Mouse (Mus musculus) erythroblast, embryonic 14.5 days (primary cell): ENCODE data around the gene St5. TPM values are rescaled to one million over a fixed set of nuclear protein-coding genes. Genes with fewer than 3 reads are reported as not detected.

Experiments used
- H3K27me3 ChIP-seq: 2 replicates; pipeline ENCODE4 v1.6.1; 2012; ENCODE audit warnings: inconsistent platforms; ENCODE audit not compliant: control insufficient read depth
- H3K36me3 ChIP-seq: 2 replicates; pipeline ENCODE4 v1.6.1; 2012; ENCODE audit warnings: mild to moderate bottlenecking, inconsistent platforms; ENCODE audit not compliant: control insufficient read depth
- H3K4me1 ChIP-seq: 2 replicates; pipeline ENCODE4 v1.6.1; 2012; ENCODE audit warnings: inconsistent platforms; ENCODE audit not compliant: control insufficient read depth
- H3K4me3 ChIP-seq: replicated peaks from 2 replicates; pipeline ENCODE3; 2012; ENCODE audit warnings: moderate library complexity, mild to moderate bottlenecking, inconsistent platforms
- H3K9me3 ChIP-seq: 2 replicates; pipeline ENCODE4 v1.6.1; 2012; ENCODE audit warnings: low read length, inconsistent platforms, mixed read lengths; ENCODE audit not compliant: control insufficient read depth
- GATA1 ChIP-seq: IDR thresholded peaks from 2 replicates; pipeline ENCODE4 v1.6.1; 2012; ENCODE audit warnings: low read length, inconsistent platforms, mixed read lengths
- TAL1 ChIP-seq: IDR thresholded peaks from 3 replicates; pipeline ENCODE4 v1.6.1; 2012; ENCODE audit warnings: low read length, inconsistent platforms, mixed read lengths
- polyA plus RNA-seq: library from polyadenylated mRNA; stranded (reverse); fragments of >175 nt; gene quantifications from 2 replicates; pipeline ENCODE4 v1.2.3, GENCODE M21; 2012

The St5 gene
- polyA plus RNA-seq, 1 experiment, result 1.3 TPM

GRCm38 (mm10) chr7:109576321-109577314 lies 126.8 kb downstream of the St5 start:
- no peaks in the 10 kb centered on the region for H3K27me3 ChIP-seq
- TF ChIP-seq TAL1 (no peak), GATA1 (no peak)
- no peaks in the 10 kb centered on the region for H3K9me3 ChIP-seq
- H3K4me3 ChIP-seq, result no peak overlapping the region
- H3K36me3 ChIP-seq, result peaks cover 8% of the 10 kb centered on the region
- peaks cover 2% of the 10 kb centered on the region for H3K4me1 ChIP-seq

- peaks cover 18% of the 10 kb centered on the region for H3K36me3 ChIP-seq
- no peaks in the 10 kb centered on the region for H3K27me3 ChIP-seq
- no peaks in the 10 kb centered on the region for H3K9me3 ChIP-seq
- H3K4me3 ChIP-seq, result no peak overlapping the region
- no peaks in the 10 kb centered on the region; the same call in 1 of the 2 replicates for H3K4me1 ChIP-seq
- TF ChIP-seq GATA1 (no peak), TAL1 (no peak)
These were observed 129.2 kb downstream of the St5 start for GRCm38 (mm10) chr7:109574166-109574565.

DNA sequence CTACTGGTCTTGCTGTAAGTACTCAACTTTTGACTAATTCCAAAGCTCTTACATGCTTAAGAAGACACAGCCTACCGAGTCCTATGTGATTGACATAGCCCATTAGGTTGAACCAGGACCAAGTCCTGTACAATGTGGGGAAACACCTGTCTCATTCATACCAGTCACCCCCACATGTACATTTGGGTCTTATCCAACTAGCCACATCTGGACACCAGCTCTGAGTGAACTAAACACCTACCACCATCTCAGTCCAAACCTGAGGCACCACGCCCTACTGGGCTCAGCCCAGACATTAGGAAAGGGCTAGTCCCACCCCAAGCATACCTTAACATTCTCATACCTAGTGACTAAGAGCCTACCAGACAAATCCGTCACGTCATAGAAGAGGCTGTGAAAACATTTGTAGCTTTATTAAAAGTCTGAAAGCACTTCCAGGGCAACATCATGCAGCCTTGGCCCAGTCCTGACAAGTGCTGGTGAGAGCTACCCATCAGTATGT lies 135.0 kb downstream of the St5 start:
- Histone ChIP-seq H3K4me1 (no peaks in the 10 kb centered on the region; the same call in 1 of the 2 replicates), H3K36me3 (peaks cover 33% of the 10 kb centered on the region), H3K9me3 (no peaks in the 10 kb centered on the region), H3K27me3 (no peaks in the 10 kb centered on the region), H3K4me3 (no peak overlapping the region)
- TF ChIP-seq TAL1 (no peak), GATA1 (no peak)

DNA sequence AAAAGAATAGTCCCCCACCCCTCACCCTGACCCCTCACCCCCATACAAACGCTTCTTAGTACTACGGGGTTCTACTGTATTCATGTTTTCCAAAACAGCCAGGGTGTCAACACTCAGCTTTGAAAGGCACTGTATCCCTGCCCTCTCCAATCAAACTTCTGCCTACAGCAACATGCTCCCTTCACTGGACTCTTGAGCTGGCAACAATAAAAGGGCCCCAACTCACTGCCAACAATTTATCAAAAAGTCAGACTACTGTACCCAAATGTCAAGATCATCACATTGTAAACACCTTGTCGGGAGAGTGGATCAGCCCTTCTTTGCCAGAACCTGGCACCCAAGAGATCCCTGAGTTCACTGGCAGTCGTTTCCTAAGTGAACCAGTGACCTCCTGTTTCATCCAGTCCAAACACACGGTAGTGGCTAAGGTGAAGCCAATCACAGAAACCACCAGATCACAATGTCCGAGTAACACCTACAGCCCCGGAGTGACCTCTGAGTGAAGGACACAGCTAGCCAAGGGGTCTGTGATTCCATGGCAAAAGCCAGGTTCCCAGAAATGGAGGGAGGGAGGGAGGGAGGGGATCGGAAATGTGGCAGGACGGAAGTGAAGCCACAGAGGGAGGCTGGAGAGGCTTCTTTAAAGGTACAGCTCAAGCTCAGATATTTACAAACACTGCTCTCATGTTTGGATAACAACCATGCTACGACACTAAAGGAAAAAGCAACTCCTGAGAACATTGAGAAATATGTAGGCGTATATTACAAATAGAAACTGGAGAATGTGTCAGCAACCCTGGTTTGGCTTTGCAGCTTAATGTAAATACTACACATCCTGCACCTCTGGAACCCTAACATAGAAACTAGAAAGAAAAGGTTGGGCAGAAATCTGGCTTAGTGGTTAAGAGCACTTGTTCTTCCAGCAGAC lies 136.3 kb downstream of the St5 start:
- Histone ChIP-seq H3K36me3 (peaks cover 33% of the 10 kb centered on the region), H3K27me3 (no peaks in the 10 kb centered on the region), H3K4me3 (no peak overlapping the region), H3K4me1 (no peaks in the 10 kb centered on the region; the same call in 1 of the 2 replicates), H3K9me3 (no peaks in the 10 kb centered on the region)
- TF ChIP-seq GATA1 (no peak), TAL1 (no peak)

DNA sequence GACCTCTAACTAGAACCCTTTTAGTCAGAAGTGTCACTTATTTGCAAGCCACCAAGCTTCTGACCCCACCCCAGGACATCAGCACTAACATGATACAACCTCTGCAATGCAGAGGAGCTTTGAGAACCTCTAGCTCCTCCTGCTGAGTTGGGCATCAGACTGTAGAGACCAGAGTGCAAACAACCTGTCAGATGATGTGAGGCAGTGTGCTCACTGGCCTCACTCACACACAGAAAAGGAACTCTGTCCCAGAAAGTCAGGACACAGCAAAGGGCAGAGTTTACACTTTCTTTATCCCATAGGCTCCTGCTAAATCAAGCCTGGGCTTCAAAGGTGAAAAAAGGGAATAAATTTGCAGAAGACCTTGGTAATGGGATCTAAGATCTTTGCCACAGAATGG lies 137.1 kb downstream of the St5 start:
- Histone ChIP-seq H3K4me3 (no peak overlapping the region), H3K4me1 (no peaks in the 10 kb centered on the region; the same call in 1 of the 2 replicates), H3K36me3 (peaks cover 32% of the 10 kb centered on the region), H3K9me3 (no peaks in the 10 kb centered on the region), H3K27me3 (no peaks in the 10 kb centered on the region)
- no peak for TF ChIP-seq TAL1
- TF ChIP-seq GATA1, result no peak

DNA sequence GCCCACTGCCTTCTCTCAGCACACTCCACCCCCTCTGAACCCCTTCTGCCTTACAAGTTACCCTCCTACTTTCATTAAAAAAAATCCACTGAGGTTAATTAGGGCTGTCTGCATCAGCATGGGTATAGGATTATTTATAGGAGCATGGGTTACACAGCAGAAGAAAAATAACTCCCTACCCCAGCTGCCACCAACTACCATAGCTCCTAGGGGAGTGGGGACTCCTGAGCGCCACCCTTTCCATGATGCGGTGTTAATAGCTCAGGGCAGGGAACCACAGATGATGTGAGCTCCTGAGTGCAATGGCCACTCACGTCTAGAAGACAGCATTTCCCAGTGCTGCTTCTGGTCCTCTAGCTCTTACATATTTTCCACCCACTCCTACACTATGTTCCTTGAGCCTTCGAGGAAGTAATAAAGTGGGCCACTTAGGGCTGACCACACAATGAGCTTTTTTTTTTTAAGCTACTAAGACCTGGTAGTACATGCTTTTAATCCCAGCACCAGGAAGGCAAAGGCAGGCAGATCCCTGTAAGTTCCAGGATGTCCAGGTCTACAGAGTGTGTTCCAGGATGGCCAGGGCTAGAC lies 139.5 kb downstream of the St5 start:
- peaks cover 22% of the 10 kb centered on the region for H3K36me3 ChIP-seq
- H3K27me3 ChIP-seq, result no peaks in the 10 kb centered on the region
- no peaks in the 10 kb centered on the region for H3K4me1 ChIP-seq
- TF ChIP-seq GATA1 (no peak), TAL1 (no peak)
- no peak overlapping the region for H3K4me3 ChIP-seq
- no peaks in the 10 kb centered on the region for H3K9me3 ChIP-seq

DNA sequence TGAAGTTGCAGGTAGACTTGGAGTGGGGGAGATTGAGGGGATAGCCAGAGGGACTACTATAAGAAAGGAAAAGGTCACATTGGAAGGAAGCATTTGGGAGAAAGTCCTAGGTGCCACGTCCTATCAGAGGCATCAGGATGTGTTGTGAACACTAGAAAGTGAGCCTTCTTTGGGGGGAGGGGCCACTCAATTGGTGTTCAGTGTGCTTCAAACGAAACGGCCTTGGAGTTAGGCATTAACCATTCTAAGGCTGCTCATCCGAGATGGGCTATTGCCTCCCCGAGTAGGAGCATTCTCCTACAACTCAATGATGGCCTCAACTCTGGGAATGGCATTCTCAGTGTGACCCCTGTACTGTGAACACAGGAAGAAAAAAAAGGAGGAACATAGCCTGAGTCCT lies 140.7 kb downstream of the St5 start:
- no peaks in the 10 kb centered on the region for H3K27me3 ChIP-seq
- TF ChIP-seq TAL1 (no peak), GATA1 (no peak)
- peaks cover 13% of the 10 kb centered on the region for H3K36me3 ChIP-seq
- no peaks in the 10 kb centered on the region for H3K4me1 ChIP-seq
- no peak overlapping the region for H3K4me3 ChIP-seq
- no peaks in the 10 kb centered on the region for H3K9me3 ChIP-seq

DNA sequence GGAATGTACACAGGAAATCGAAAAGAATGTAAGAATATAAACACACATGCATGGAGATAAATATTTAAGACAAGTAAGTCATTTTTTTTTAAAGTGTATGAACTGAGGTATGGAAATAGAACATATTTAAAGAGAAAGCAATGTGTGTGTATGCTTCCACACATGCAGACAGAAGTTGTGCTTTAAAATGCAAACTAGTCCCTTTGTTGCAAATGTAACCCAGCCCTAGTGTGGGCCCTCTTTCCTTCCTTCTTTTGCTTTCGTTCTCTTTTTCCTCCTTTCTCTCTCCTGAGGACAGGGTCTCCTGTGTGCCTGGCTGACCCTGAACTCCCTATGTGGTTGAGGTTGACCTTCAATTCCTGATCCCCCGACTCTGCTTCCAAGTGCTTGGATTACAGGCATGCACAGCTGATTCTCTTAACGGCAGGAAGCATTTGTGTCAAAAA lies 141.2 kb downstream of the St5 start:
- Histone ChIP-seq H3K4me3 (no peak overlapping the region), H3K27me3 (no peaks in the 10 kb centered on the region), H3K9me3 (no peaks in the 10 kb centered on the region), H3K4me1 (no peaks in the 10 kb centered on the region), H3K36me3 (peaks cover 14% of the 10 kb centered on the region)
- TF ChIP-seq TAL1 (no peak), GATA1 (no peak)
